Mouse (Mus musculus) midbrain, embryonic 11.5 days (tissue): ENCODE data around the gene 2410004P03Rik. TPM values are rescaled to one million over a fixed set of nuclear protein-coding genes. Genes with fewer than 3 reads are reported as not detected.

Experiments used
- ATAC-seq: fragments of 200-750 bp; cut with Nextera tagmentation; 2 replicates; pipeline ENCODE4 v1.8.0; 2017; ENCODE audit warnings: moderate TSS enrichment, moderate library complexity; ENCODE audit not compliant: low FRiP score
- DNase-seq: peaks from one replicate; pipeline ENCODE4 v3.0.0; 2015; ENCODE audit warnings: low spot score; ENCODE audit errors: missing footprints
- H3K27ac ChIP-seq: fragments of 300-500 bp; sonication (generic); 2 replicates; pipeline ENCODE4 v1.5.1; 2014; ENCODE audit warnings: low read depth, low read length
- H3K27me3 ChIP-seq: fragments of 300-500 bp; sonication (generic); 2 replicates; pipeline ENCODE4 v1.6.1; 2014; ENCODE audit warnings: mild to moderate bottlenecking, low read length, moderate library complexity, mixed read lengths; ENCODE audit not compliant: control insufficient read depth, insufficient read depth
- H3K36me3 ChIP-seq: fragments of 300-500 bp; sonication (generic); 2 replicates; pipeline ENCODE4 v1.6.1; 2014; ENCODE audit warnings: mild to moderate bottlenecking, low read length, moderate library complexity, mixed read lengths; ENCODE audit not compliant: control insufficient read depth, insufficient read depth
- H3K4me1 ChIP-seq: fragments of 300-500 bp; sonication (generic); 2 replicates; pipeline ENCODE4 v1.6.1; 2014; ENCODE audit warnings: low read length; ENCODE audit not compliant: control insufficient read depth, insufficient read depth
- H3K4me2 ChIP-seq: fragments of 300-500 bp; sonication (generic); 2 replicates; pipeline ENCODE4 v1.6.1; 2014; ENCODE audit warnings: mild to moderate bottlenecking, moderate library complexity
- H3K4me3 ChIP-seq: fragments of 300-500 bp; sonication (generic); 2 replicates; pipeline ENCODE4 v1.5.1; 2014; ENCODE audit warnings: low read depth, low read length
- H3K9ac ChIP-seq: fragments of 300-500 bp; sonication (generic); 2 replicates; pipeline ENCODE4 v1.6.1; 2014; ENCODE audit warnings: low read length
- H3K9me3 ChIP-seq: fragments of 300-500 bp; sonication (generic); 2 replicates; pipeline ENCODE4 v1.6.1; 2016; ENCODE audit warnings: low read length; ENCODE audit not compliant: control insufficient read depth
- WGBS: fragments of 180-500 bp; shearing (Covaris S2); extraction: QIAGEN DNeasy Blood & Tissue Kit; methylation state at CpG from one replicate; pipeline ENCODE4 v1.1.7; 2014; 5-methylcytosine and 5-hydroxymethylcytosine counted together
- polyA plus RNA-seq: library from polyadenylated mRNA; unstranded; fragments of >200 nt; fragmentation: Nextera tagmentation; extraction: Ambion mirVana; gene quantifications from 2 replicates; pipeline ENCODE4 v1.2.1, GENCODE M21; 2014

Gene 2410004P03Rik
- polyA plus RNA-seq, 1 experiment from 2014 or later = 0.57 TPM

GRCm38 (mm10) chr12:17001211-17001610 lies 10.3 kb downstream of the 2410004P03Rik start:
- Histone ChIP-seq H3K36me3 (no peaks in the 10 kb centered on the region), H3K9ac (no peak overlapping the region), H3K4me2 (no peak overlapping the region), H3K27ac (no peak overlapping the region), H3K9me3 (no peaks in the 10 kb centered on the region), H3K4me1 (peaks cover 9% of the 10 kb centered on the region), H3K4me3 (no peak overlapping the region), H3K27me3 (peaks cover 19% of the 10 kb centered on the region)
- ATAC-seq (no peak), DNase-seq (no peak)
- WGBS = 49% methylated on average over 4 of the region's 4 CpGs

DNA sequence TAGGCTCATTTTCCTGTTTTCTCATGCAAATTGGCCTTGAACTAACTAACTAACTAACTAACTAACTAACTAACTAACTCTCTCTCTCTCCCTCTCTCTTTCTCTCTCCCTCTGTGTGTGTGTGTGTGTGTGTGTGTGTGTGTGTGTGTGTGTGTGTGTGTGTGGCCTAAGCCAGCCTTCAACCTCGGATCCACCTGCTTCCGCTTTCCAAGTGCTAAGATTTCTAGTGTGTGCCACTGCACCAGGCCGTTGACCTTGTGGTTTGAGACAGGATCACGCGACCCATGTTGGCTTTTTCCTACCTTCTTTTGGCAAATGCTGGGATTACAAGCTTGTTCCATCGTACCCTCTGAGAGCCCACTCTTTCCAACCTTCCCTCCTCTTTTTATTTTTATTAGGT lies 10.9 kb downstream of the 2410004P03Rik start:
- 57% methylated on average over 6 of the region's 6 CpGs for WGBS
- DNase-seq = no peak
- Histone ChIP-seq H3K4me1 (peaks cover 9% of the 10 kb centered on the region), H3K27me3 (peaks cover 19% of the 10 kb centered on the region), H3K4me3 (no peak overlapping the region), H3K36me3 (no peaks in the 10 kb centered on the region), H3K27ac (no peak overlapping the region), H3K9me3 (no peaks in the 10 kb centered on the region), H3K4me2 (no peak overlapping the region), H3K9ac (no peak overlapping the region)
- ATAC-seq = no peak

- DNase-seq (peak; percentile 97), ATAC-seq (peak; percentile 90)
- Histone ChIP-seq H3K27ac (no peak within 1 kb of the TSS), H3K9ac (peak within 1 kb of the TSS; percentile 33), H3K4me2 (peak within 1 kb of the TSS; percentile 82), H3K4me3 (peak within 1 kb of the TSS; percentile 46), H3K4me1 (peaks cover 9% of the 10 kb centered on the region), H3K9me3 (no peaks in the 10 kb centered on the region), H3K36me3 (no peaks in the 10 kb centered on the region), H3K27me3 (peaks cover 19% of the 10 kb centered on the region)
- 1% methylated on average over 57 of the region's 57 CpGs for WGBS
Observed at GRCm38 (mm10) chr12:16999739-17000497, 11.6 kb downstream of the 2410004P03Rik start, which contains the start of gene Pqlc3. Pqlc3 (minus strand) TSS chr12:17000408.

DNA sequence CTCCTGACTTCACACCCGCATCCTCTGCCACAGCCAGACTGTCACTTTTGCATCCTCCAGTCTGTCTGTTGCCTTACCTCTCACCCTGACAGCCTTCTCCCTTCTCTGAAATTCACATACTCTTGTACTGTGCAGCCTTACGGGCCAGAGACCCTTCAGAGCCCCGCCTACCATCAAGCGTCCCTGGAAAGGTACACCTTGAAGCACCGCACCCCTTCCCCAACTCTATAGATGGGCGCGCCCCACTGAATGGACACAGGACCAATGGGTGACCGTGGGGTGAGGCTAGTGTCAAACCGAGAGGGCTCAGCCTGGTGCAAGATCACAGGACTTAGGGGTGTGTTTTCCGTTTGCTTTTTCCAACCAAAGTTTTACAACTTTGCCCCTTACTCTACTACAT lies 12.4 kb downstream of the 2410004P03Rik start:
- 9% methylated on average over 10 of the region's 10 CpGs for WGBS
- Histone ChIP-seq H3K4me2 (peak overlapping the region; percentile 82), H3K27ac (no peak overlapping the region), H3K4me3 (peak overlapping the region; percentile 46; the same call in 1 of the 2 replicates), H3K9ac (no peak overlapping the region), H3K9me3 (no peaks in the 10 kb centered on the region), H3K4me1 (peaks cover 9% of the 10 kb centered on the region), H3K36me3 (no peaks in the 10 kb centered on the region), H3K27me3 (peaks cover 19% of the 10 kb centered on the region)
- ATAC-seq (no peak), DNase-seq (no peak)

GRCm38 (mm10) chr12:16996886-16997462 lies 14.6 kb downstream of the 2410004P03Rik start:
- Histone ChIP-seq H3K27me3 (peaks cover 19% of the 10 kb centered on the region), H3K4me1 (peaks cover 9% of the 10 kb centered on the region), H3K4me3 (no peak overlapping the region), H3K9ac (no peak overlapping the region), H3K36me3 (no peaks in the 10 kb centered on the region), H3K9me3 (no peaks in the 10 kb centered on the region), H3K4me2 (no peak overlapping the region), H3K27ac (no peak overlapping the region)
- DNase-seq (peak; percentile 66), ATAC-seq (no peak)
- WGBS = 93% methylated on average over 5 of the region's 5 CpGs

GRCm38 (mm10) chr12:16996281-16996680 lies 15.2 kb downstream of the 2410004P03Rik start:
- DNase-seq (peak; percentile 56), ATAC-seq (no peak)
- H3K9me3 ChIP-seq = no peaks in the 10 kb centered on the region
- no peak overlapping the region for H3K27ac ChIP-seq
- peaks cover 19% of the 10 kb centered on the region for H3K27me3 ChIP-seq
- H3K4me2 ChIP-seq = no peak overlapping the region
- H3K4me3 ChIP-seq = no peak overlapping the region
- H3K9ac ChIP-seq = no peak overlapping the region
- 79% methylated on average over 5 of the region's 5 CpGs for WGBS
- peaks cover 9% of the 10 kb centered on the region for H3K4me1 ChIP-seq
- no peaks in the 10 kb centered on the region for H3K36me3 ChIP-seq

GRCm38 (mm10) chr12:16994291-16994690 lies 17.2 kb downstream of the 2410004P03Rik start:
- H3K27ac ChIP-seq = no peak overlapping the region
- H3K9ac ChIP-seq = no peak overlapping the region
- DNase-seq (peak; percentile 75), ATAC-seq (no peak)
- whole genome bisulfite sequencing = 76% methylated on average over 2 of the region's 2 CpGs
- peaks cover 2% of the 10 kb centered on the region for H3K4me1 ChIP-seq
- H3K27me3 ChIP-seq = peaks cover 12% of the 10 kb centered on the region
- no peak overlapping the region for H3K4me3 ChIP-seq
- H3K9me3 ChIP-seq = no peaks in the 10 kb centered on the region
- H3K36me3 ChIP-seq = no peaks in the 10 kb centered on the region
- no peak overlapping the region for H3K4me2 ChIP-seq

DNA sequence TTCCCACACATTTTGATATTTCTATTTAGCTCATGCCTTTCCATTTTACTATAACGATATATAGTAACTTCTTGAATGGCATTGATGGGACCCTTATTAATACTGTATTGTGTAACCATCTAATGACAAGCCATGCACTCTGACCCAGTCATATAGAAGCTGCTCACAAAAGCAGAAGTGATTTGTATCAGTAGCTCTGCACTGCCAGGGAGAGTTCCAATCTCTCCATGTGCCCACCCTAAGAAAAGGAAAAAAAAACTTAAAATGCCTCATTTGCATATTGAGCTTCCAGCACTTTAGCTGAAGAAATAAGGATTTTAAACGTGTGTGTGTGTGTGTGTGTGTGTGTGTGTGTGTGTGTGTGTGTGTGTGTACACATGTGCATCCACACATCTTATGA lies 19.2 kb downstream of the 2410004P03Rik start:
- H3K27me3 ChIP-seq = no peaks in the 10 kb centered on the region
- peak; percentile 41 for DNase-seq
- H3K36me3 ChIP-seq = no peaks in the 10 kb centered on the region
- 94% methylated on average over 2 of the region's 2 CpGs for WGBS
- H3K9ac ChIP-seq = no peak overlapping the region
- no peaks in the 10 kb centered on the region for H3K9me3 ChIP-seq
- no peaks in the 10 kb centered on the region for H3K4me1 ChIP-seq
- no peak overlapping the region for H3K4me3 ChIP-seq
- no peak overlapping the region for H3K4me2 ChIP-seq
- ATAC-seq = no peak
- H3K27ac ChIP-seq = no peak overlapping the region

GRCm38 (mm10) chr12:16991376-16991775 lies 20.2 kb downstream of the 2410004P03Rik start:
- Histone ChIP-seq H3K27me3 (no peaks in the 10 kb centered on the region), H3K4me3 (no peak overlapping the region), H3K27ac (no peak overlapping the region), H3K36me3 (no peaks in the 10 kb centered on the region), H3K4me1 (no peaks in the 10 kb centered on the region), H3K4me2 (no peak overlapping the region), H3K9ac (no peak overlapping the region), H3K9me3 (no peaks in the 10 kb centered on the region)
- 76% methylated on average over 2 of the region's 2 CpGs for WGBS
- ATAC-seq (no peak), DNase-seq (peak; percentile 75)
